Mouse (Mus musculus) E14TG2a.4 (cell line): Measurements from ENCODE around the gene Nckap5.
"Not testable (repeated sequence)": the region's sequence is repeated elsewhere in the genome, so short reads cannot be mapped to it uniquely, and the experiment has no call there.

Experiments
- H3K27me3 ChIP-seq: 2 replicates; pipeline ENCODE4 v1.6.1; 2014; ENCODE audit warnings: low read length, control low read depth; ENCODE audit not compliant: insufficient read depth
- H3K36me3 ChIP-seq: 2 replicates; pipeline ENCODE4 v1.6.1; 2014; ENCODE audit warnings: low read length, control low read depth; ENCODE audit not compliant: insufficient read depth
- H3K4me1 ChIP-seq: replicated peaks from 2 replicates; pipeline ENCODE4 v1.6.1; 2014; ENCODE audit warnings: low read depth, low read length, control low read depth
- H3K4me3 ChIP-seq: replicated peaks from 2 replicates; pipeline ENCODE4 v1.5.1; 2014; ENCODE audit warnings: mild to moderate bottlenecking, low read length
- H3K9me3 ChIP-seq: 2 replicates; pipeline ENCODE4 v1.6.1; 2014; ENCODE audit warnings: low read length, control low read depth
- CTCF ChIP-seq: conservative IDR thresholded peaks from 2 replicates; pipeline ENCODE4 v1.5.1; 2014; ENCODE audit warnings: low read length
- NANOG ChIP-seq: IDR thresholded peaks from 2 replicates; pipeline ENCODE4 v1.6.1; 2014; ENCODE audit warnings: borderline replicate concordance, low read length, mixed read lengths
- POU5F1 ChIP-seq: IDR thresholded peaks from 2 replicates; pipeline ENCODE4 v1.6.1; 2014; ENCODE audit warnings: low read length, borderline replicate concordance

The Nckap5 gene

DNA sequence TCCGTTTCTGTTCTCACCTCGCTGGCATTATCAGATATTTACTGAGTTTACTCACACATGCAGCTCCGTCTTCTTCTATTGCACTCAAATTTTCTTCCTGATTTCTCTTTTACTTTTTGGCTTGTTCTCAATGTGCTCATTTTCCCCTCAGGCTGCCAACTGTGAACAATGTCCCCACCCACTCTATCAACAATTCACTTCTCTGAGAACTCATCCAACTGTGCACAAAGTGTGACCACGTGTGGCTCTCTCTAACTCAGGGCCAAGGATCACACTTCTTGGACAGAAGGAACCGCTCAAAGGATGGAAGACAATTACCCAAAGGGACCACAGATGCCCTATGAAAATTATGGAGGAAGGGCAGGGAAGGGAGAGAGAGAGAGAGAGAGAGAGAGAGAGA lies 707.5 kb downstream of the Nckap5 start:
- H3K9me3 ChIP-seq = 0 out of 2 replicates have a peak, but pooled peaks cover 4% of the 10 kb centered on the region

DNA sequence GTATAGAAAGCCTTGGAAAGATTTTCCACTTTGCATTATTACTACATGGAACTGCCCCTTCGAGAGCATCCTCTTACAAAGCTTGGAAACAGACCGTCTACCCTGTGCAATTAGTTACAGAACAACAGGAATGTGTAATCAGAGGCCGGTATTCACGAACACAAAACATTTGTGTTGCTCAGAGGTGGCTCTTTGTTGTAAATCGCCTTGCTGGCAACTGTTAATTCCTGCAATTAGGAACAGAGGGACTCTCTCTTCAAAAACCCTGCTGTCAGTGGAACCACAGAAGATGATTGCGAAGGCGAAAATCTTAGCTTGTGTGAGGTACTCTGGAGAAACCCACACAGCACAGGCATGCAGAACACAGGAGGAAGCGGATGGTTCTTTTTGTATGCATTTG lies 710.1 kb downstream of the Nckap5 start:
- TF ChIP-seq POU5F1 = no peak
- no peak for TF ChIP-seq CTCF
- no peak for TF ChIP-seq NANOG
- H3K9me3 ChIP-seq = no peaks in the 10 kb centered on the region
- H3K4me3 ChIP-seq = no peak overlapping the region
- H3K27me3 ChIP-seq = peaks cover 20% of the 10 kb centered on the region
- no peaks in the 10 kb centered on the region for H3K36me3 ChIP-seq
- no peaks in the 10 kb centered on the region for H3K4me1 ChIP-seq

More for the DNA sequence above, 707.5 kb downstream of the Nckap5 start:
- TF ChIP-seq CTCF (no peak), POU5F1 (no peak), NANOG (no peak)
- Histone ChIP-seq H3K27me3 (peaks cover 40% of the 10 kb centered on the region), H3K36me3 (no peaks in the 10 kb centered on the region), H3K4me3 (no peak overlapping the region), H3K4me1 (no peaks in the 10 kb centered on the region)

DNA sequence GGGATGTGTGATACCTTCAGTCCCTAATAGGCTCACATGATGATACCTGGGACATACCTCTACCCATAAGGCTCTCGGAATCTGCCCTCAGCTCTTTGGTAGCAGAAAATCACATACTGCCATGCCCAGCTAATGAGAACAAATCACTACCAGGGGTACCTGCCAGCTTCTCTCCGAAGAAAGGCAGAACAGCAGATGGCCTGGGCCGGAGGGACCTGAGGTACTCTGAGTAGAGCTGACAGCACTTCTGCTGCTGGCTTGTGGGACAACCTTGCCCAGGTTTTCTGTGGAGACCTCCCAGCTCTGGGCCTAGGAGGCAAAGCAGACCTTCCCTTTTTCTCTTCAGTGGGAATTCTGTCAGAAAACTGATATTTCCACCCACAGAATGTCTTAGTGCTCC lies 714.6 kb downstream of the Nckap5 start:
- Histone ChIP-seq H3K36me3 (no peaks in the 10 kb centered on the region), H3K4me1 (no peaks in the 10 kb centered on the region), H3K9me3 (no peaks in the 10 kb centered on the region), H3K4me3 (no peak overlapping the region), H3K27me3 (no peaks in the 10 kb centered on the region)
- TF ChIP-seq CTCF (no peak), POU5F1 (no peak), NANOG (no peak)

DNA sequence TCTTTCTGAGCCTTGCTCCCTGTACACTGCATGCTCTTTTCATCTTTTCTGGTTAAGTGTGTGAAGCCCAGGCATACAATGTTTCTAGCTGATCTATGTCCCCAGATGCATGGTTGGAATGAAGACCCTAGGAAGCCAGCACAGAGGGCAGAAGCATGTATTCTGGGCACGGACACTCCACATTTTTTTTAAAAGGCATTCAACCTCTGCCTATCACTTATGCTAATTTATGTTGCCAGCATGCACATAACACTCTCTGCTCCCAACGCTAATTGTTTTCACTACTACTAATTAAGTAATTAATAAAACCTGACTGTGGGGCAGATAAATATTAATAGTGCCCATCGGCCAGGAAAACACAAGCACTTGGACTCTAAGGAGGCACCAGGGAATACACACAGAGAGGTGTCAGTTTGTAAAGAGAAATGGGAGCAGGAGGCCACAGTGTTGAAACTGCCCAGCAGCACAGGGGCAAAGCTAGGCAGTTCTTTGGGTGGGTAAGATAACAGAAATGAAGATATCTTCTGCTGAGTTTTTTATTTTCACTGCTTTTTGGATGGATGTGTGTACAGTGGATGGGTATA lies 724.8 kb downstream of the Nckap5 start:
- H3K27me3 ChIP-seq = no peaks in the 10 kb centered on the region
- TF ChIP-seq CTCF (no peak), NANOG (no peak), POU5F1 (no peak)

DNA sequence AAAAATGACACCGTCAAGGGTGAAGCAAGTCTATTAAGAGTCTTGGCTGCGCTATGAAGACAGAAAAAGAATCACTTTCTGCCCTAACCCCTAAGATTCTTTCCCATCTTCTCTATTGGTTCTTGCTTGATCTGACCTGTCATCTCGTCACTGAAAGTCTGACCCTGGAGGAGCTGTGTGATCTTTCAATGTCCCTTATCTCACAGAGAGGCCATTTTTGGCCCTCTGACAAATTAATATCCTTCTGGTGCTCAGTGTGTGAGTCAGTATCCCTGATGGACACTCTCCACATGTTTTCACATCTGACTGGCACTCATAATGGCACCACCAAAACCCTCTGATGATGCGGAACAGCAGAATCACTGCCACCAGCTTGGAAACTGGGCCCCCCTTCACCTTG lies 736.3 kb downstream of the Nckap5 start:
- no peaks in the 10 kb centered on the region for H3K4me1 ChIP-seq
- no peak overlapping the region for H3K4me3 ChIP-seq
- TF ChIP-seq NANOG = no peak
- no peaks in the 10 kb centered on the region for H3K36me3 ChIP-seq
- no peaks in the 10 kb centered on the region for H3K9me3 ChIP-seq
- H3K27me3 ChIP-seq = no peaks in the 10 kb centered on the region

More for the DNA sequence above, 724.8 kb downstream of the Nckap5 start:
- no peaks in the 10 kb centered on the region for H3K36me3 ChIP-seq
- no peaks in the 10 kb centered on the region for H3K9me3 ChIP-seq
- H3K4me3 ChIP-seq = no peak overlapping the region
- no peaks in the 10 kb centered on the region for H3K4me1 ChIP-seq

DNA sequence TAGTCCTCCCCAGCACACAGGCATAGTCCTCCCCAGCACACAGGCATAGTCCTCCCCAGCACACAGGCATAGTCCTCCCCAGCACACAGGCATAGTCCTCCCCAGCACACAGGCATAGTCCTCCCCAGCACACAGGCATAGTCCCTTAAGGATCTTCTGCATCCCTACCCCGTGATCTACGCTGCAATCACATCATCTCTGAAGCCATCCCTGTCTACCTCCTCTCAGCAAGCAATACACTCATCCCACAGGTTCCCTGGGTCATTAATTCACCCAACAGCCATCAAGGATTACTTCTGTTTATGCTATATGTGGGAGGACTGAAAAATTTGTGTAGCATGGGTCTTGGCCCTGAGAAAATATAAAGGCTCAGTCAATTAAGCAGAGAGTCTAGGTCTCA lies 738.6 kb downstream of the Nckap5 start:
- H3K4me1 ChIP-seq, H3K9me3 ChIP-seq, H3K4me3 ChIP-seq, H3K27me3 ChIP-seq, H3K36me3 ChIP-seq: not testable (repeated sequence)

DNA sequence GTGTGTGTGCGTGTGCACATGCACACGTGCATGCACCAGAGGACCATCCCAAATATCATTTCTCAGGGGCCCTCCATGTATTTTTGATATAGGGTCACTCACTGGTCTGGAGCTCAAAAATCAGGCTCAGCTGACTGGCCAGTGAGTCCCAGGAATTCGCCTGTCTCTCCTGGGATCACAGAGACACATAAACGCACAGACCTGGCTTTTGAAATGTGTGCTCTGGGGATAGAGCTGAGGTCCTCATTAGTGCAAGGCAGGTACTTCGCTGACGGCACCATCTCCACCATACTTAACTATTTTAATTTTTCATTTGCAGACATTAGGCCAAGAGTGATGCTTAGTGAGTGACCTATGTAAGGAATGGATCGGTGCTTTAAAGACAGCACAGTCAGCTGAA lies 743.4 kb downstream of the Nckap5 start:
- TF ChIP-seq CTCF (no peak), NANOG (no peak), POU5F1 (no peak)
- H3K36me3 ChIP-seq = no peaks in the 10 kb centered on the region
- no peak overlapping the region for H3K4me3 ChIP-seq
- H3K4me1 ChIP-seq = no peaks in the 10 kb centered on the region
- H3K9me3 ChIP-seq = no peaks in the 10 kb centered on the region
- no peaks in the 10 kb centered on the region for H3K27me3 ChIP-seq

DNA sequence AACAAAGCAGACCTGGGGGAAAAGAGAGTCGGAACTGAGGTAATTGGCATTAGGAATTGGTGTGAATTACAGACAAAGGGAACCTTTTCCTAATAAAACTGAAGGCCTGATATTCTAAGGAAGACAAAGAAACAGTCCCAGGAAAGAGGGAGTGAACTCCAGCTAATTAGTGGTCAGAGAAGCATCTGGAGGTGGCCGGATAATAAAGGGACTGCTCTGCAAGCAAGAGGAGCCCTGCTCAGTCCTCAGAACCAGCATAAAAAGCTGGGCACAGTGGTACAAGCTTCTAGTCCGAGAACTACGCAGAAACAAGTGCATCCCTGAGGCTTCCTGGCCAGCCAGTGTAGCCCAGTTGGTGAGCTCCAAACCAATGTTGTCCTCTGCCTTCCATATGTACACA lies 754.3 kb downstream of the Nckap5 start:
- no peaks in the 10 kb centered on the region for H3K4me1 ChIP-seq
- no peak for TF ChIP-seq NANOG
- no peak for TF ChIP-seq POU5F1
- no peak for TF ChIP-seq CTCF
- no peaks in the 10 kb centered on the region for H3K36me3 ChIP-seq
- no peaks in the 10 kb centered on the region for H3K27me3 ChIP-seq
- no peak overlapping the region for H3K4me3 ChIP-seq
- no peaks in the 10 kb centered on the region for H3K9me3 ChIP-seq

DNA sequence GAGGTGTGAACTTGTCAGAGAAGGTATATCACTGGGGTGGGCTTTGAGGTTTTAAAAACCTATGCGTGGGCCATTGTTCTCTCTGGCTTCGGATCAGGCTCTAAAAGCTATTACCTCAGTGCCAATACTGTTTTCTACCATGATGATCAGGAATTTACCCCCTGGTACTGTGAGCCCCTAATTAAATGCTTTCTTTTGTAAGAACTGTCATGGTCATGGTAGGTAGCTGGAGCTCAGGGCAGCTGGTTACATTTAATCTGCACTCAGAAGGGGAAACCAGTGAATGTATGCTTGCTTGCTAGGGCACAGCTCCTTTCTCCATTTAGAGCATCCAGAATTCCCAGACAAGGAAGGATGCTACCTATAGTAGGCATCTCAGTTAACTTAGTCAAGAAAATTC lies 759.7 kb downstream of the Nckap5 start:
- Histone ChIP-seq H3K36me3 (no peaks in the 10 kb centered on the region), H3K27me3 (no peaks in the 10 kb centered on the region), H3K4me1 (no peaks in the 10 kb centered on the region), H3K4me3 (no peak overlapping the region), H3K9me3 (no peaks in the 10 kb centered on the region)
- no peak for TF ChIP-seq NANOG
- no peak for TF ChIP-seq CTCF
- no peak for TF ChIP-seq POU5F1
